Mouse (Mus musculus) embryo, embryonic 9.5 days (tissue): Measurements from ENCODE around the gene Six6.
A peak's percentile ranks its signal among the peaks of the same experiment; 100 is the strongest.

Experiments used
- DNase-seq: peaks from one replicate; pipeline ENCODE4 v3.0.0-alpha.2; 2017; ENCODE audit errors: extremely low spot score

The Six6 gene

DNA sequence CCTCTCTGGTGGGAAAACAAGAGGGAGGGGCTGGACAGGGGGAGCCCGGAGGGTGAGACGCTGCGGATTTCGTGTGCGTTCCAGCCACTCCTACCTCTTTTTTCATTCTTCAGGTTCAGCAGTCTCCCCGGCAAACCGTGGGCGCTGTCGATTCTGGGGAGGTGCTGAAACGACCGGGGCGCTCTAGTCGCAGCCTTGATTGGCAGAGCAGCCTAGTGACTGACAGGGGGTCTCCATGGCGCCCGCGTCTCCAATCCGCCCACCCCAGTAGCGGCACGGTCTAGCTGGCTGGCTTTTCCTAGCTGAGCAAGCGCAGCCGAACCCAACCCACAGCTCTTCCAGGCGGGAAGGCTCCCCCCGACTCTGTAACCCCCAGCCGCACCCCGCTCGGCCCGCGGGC, at the start of gene Six6:
TSS of gene Six6 (plus strand) at position 277 of the 400 bp plus-strand sequence.
- peak; percentile 76 for DNase-seq

DNA sequence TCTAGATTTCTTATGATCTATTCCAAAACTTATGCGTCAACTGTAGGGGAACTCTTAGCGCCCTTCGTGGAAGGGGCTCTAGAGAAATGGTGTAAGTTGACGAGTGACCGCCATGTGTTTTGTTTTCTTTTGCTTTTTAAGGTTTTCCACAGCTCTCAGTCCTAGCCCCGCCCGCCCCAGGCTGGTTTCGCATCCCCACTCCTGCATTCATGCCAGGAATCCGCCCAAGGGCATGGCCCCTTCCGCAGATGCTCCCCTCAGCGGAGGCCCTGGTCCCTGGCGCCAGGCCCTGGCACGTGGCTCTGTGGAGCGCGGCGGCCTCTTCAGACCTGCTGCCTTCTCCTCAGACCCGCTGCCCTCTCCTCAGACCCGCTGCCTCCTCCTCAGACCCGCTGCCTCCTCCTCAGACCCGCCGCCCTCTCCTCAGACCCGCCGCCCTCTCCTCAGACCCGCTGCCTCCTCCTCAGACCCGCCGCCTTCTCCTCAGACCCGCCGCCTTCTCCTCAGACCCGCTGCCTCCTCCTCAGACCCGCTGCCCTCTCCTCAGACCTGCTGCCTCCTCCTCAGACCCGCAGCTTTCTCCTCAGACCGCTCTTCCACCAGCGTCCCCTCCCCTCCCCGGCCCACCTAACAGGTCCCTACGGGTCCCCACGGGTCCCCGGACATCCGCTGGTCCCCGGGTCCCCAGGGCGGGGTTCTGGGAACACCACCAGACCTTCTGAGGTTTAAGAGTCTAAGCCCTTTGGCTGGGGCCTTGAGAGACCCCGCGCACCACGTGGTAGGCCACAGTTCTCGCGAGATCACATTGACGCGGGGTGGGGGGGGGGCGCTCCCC, 22.3 kb upstream of the Six6 start:
- DNase-seq: peak; percentile 64

DNA sequence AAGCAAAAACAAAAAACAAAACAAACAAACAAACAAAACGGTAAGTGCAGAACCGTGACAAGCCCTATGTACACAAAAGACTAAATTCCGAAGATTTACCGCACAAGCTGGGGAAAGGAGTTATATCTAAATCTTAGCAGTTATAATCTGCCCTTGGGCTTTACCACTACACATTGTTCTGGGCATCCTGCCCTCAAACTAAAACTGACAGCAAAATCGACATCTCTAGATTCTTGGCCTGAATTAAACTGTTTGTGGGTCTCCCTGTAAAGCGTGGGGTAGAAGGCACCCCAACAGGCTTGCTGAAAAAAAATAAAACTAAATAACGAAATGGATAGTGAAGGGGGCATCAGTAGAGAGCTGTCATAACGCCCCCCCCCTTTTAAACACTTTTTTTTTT, 2.9 kb upstream of the Six6 start:
- no peak for DNase-seq

DNA sequence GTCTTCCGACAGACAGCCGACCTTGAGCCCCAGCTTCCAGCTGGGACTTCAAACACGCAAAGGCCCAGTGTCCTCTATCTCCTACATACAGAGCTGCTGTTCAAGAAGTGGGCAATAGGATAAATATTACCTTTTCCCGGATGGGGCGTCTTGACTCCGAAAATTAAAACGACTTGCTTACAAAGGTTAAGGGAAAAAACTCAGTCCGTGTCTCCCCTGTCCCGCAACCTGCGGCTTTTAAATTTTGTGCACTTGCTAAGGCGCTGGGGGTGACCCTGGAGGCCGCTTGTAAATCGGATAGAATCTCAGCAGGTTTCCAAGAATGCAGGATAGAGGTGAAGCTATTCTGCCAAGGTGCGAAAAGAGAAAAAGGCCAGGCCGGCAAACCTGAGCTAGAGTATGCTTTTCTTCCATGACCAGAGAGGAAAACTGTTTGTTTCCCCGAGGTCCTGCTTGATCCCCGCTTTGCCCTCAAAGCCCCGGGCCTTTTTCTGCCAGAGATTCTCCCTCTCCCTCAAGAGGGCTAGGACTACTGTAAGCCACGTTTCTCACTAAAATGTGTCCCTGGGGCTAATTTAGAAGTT, 2.1 kb upstream of the Six6 start:
- DNase-seq: peak; percentile 47

DNA sequence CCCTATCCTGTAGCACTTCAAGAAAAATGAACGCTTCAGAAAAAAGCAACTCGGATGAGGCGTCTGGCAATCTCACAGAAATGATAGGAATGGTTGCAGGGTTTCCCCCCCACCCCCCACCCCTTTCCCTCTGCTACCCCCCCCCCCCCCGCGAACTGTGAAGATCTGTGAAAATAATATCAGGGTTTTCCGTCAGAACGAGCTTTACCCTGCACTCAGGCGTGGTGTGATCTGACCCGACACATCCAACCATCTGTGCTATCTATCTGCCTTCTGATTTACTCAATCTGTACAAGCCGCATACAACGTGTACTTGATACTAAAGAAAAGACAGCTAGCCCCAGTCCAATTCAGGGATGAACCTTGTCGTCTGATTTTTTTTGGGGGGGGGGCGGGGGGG, 1.5 kb upstream of the Six6 start:
- DNase-seq: no peak

DNA sequence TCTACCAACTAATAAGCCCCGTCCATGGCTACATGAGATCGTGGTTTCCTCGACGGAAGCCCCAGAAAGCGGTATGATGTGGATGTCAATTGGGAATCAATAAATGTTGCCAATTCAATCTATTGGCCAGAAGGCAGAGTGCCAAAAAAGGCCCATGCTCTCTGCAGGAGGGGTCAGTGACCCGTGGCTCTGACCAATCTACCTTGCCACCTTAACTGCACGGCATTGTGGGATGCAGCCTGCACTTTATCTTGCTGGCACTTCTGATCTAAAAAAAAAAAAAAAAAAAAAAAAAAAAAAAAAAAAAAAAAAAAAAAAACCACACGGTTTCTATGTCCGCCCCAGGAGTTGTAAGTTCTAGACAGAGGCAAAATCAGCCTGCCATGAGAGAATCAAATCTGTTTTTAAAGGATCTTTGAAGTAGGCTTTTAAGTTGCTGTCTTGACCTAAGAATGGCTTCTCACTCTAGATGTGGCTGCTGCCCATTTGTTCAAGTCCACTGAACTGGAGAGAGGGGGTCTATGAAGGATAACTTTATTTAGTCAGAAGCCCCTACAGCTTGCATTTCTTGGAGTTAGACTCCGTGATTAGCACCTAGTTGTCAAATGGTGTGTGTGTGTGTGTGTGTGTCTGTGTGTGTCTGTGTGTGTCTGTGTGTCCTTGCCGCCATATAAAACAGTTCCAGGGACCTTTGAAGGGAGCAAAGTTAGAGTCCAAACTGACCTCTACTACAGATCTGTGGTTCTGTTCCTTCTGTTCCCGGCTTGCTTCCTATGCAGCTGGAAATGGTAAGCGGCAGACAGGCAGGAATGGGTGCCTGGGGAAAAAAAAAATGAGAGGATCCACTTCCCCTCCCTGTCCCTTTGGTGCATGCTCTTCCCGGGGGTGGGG, 847 bp upstream of the Six6 start:
- peak; percentile 35 for DNase-seq

DNA sequence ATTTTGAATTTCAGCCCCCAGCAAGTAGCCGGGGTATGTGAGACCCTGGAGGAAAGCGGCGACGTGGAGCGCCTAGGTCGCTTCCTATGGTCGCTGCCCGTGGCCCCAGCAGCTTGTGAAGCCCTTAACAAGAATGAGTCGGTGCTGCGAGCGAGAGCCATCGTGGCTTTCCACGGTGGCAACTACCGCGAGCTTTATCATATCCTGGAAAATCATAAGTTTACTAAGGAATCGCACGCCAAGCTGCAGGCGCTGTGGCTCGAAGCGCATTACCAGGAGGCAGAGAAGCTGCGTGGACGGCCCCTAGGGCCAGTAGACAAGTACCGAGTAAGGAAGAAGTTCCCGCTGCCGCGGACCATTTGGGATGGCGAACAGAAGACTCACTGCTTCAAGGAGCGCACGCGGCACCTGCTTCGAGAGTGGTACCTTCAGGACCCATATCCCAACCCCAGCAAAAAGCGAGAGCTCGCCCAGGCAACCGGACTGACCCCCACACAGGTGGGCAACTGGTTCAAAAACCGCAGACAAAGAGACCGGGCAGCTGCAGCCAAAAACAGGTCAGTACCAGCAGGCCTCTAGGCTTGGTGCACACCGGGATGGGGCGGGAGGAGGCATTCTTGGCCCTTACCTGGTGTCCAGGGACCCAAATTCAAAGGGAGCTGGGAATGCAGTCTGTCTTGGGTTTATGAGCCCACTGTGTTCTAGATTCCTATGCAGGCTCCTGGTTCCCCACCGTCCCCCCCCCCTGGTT, 554 bp downstream of the Six6 start, which contains the start of gene 4930447C04Rik:
TSS of gene 4930447C04Rik (minus strand) at position 704 of the 751 bp plus-strand sequence.
- DNase-seq: peak; percentile 51

DNA sequence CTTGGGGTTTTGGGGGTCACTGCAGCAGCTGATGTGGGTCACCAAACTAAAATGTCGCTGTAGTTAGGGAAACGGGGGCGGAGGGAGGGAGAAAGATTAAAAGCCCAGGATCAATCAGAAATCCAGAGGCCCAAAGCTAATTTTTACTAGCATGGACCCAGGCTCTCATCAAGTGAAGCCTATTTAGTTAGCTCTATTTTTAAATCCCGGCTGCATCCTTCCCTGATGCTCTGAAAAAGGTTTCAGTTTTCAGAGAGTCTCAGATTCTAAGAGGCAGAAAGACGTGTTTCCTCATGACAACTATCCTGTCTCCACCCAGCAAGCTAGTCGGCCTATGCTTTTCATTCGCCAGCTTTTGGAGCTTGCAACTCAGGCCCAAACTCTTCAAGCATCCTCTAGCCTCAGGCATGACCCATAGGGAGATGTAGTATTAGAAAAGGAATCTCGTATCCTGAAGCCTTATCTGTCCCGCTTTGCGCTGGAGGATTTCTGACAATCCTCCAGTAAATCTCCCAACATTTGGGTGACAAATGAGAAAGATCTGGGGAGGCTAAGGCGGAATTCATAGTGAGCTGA, 1.2 kb downstream of the Six6 start:
- no peak for DNase-seq

DNA sequence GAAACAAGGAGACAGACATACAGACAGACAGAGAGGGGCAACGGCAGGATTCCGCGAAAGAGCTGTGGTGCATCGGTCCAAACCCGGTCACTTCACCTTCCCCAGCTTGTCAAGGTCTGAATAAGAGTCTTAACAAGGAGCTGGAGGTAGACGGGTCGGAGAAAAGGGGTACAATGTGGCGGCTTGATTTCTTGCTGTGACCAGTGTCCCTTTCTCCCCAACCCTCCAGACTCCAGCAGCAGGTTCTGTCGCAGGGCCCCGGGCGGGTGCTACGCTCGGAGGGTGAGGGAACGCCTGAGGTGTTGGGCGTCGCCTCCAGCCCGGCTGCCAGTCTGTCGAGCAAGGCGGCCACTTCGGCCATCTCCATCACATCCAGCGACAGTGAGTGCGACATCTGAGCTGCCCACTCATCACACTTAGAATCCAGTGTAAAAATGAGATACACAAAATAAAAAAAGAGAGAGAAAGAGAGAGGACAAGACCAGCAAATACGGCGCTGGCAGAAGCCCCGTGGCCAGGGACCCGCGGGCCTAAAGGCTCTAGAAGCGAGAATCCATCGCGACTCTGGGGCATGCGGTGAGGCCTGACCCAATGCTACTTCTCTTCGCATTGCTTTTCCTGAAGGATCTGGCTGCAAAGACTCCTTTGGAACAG, 1.8 kb downstream of the Six6 start:
- peak; percentile 62 for DNase-seq

DNA sequence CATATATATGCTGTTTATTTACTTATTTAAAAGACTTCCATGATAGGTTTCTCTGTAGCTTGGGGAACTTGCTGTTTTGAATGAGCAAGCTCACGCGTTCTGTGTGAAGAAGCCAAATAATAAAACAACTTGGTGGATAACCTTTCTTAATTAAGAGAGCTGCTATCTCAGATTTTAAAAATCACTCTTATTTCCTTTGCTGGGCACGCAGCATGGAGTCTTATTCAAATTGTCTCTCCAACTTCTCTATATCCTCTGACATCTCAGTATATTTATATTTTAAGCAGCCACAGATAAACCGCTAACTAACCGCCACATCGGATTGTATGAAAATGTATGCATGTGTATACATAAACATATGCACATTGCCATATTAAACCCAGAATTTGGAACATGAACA, 2.5 kb downstream of the Six6 start:
- DNase-seq: no peak

DNA sequence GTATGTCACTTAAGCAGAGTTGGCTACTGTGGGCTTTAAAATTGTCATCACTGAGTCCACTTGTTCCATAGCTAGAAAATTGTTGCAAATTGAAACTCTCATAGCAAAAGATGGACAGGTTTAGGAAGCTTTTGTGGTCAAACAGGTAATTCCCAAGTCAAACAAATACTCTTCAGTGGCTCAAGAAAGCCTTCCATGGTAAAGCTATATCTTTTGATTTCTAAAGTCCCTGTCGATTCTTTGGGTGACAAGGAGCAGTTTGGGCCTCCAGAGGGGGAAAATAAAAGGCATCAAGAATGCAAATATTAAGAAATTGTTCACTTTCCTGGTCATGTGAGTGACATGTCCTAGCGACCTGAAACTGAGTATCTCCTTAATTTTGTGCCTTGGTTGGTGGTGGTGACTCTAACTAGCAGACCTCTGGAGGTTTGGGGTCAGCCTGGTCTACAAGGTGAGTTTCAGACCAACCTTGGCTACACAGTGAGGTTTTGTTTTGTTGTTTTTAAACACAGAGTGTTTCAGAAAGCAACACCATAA, 4.0 kb downstream of the Six6 start:
- peak; percentile 17 for DNase-seq

DNA sequence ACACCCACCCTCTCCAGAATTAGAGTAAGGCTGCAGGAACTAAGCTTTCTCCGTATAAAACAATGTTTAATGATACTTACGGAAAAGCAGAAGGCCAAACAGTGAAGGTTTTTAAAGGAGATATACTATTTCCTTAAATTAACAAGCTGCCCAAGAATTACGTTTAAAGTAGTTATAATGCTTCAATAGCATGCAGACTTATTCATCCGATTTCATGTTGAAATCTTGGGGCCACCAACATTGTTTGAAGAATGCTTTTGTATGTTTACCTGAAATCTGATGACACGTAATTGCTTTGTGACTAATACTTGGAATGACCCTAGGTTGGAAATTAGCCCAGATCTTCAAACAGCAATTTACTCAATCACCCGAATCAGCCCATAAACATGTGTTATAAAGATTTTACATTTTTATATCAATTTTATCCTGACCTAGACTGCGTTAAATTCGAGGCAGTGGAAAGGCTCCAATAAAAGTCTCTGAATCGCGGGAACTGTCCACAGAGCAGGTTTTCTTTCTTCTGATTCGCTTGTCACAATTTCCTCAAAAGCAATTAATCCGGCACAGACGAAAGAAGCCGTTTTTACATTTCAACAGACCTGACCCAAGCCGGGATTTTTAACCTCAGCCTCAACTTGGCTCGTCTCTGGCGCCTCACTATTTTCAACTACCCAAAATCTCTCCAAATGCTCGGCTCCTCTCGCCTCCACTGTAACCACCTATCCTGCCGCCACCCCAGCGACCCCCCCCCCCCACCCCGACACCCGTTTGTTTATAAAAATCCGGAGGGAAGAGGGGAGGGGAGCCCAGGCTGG, 4.9 kb downstream of the Six6 start:
- peak; percentile 15 for DNase-seq

DNA sequence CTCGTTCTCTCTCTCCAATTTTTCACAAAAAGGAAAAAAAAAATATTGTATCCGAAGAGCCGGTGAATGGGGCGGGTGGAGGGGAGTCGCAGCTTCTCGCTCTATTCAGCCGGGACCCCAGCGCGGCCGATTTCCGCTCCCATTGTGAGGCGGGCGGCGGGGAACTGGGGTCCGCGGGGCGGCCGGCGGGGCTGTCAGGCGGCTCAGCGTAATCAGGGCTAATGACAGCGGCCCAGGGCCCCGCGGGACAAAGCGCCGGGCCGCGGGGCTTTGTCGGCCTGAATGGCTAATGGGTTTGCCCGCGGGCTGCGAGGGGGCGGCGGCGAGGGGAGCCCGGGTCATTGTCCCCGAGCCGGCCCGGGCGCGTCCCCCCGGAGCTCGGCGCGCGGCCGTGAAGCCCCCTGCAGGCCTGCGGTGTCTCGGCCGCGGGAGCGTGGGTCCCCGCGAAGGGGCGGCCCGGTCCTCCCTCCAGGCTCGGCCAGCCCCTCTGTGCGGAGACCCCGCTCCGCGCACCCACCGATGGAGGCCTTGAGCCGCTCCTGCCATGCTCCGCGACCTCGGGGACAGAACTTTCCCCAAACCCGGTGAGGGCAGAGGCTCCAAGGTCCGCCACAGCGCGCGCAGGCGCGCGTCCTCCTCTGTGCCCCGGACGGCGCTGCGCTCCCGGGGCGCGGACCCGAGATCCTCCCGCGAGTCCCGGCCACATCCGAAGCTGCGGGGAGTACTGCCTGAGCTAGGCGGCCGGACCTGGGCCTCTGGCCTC, 5.8 kb downstream of the Six6 start:
- peak; percentile 72 for DNase-seq

DNA sequence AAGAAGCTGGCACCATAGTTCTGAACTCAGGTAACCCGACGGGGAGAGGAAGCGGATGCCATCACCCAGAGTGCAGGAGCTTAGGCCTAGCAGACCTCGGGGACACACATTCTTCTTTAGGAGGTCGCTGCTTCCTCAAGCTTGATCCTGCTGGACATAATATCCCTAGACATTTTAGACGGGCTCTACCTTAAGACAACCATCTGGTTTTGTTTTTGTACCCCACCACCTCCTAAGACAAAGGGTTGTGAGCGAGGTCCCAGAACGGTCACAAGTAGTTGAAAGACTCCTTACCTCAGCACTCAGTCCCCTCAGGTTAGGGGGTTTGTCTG, 6.3 kb downstream of the Six6 start:
- DNase-seq: no peak

DNA sequence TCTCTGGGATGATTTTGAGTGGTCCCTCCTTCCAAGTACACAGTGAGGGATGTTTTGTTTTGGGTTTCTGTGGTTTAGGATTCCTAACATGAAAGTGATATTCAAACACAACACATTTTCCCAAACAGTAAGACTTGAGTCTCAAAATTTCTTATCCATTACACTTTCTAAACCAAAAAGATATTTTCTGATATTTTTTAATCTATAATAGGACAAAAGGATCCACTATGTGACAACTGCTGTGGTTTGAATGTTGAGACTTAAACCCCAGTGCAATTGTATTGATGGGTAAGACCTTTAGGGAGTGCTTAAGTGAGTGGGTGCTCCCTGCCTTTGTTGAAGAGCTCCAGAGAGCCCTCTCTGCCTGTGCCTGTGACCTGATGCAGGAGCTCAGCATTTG, 7.1 kb downstream of the Six6 start:
- no peak for DNase-seq

DNA sequence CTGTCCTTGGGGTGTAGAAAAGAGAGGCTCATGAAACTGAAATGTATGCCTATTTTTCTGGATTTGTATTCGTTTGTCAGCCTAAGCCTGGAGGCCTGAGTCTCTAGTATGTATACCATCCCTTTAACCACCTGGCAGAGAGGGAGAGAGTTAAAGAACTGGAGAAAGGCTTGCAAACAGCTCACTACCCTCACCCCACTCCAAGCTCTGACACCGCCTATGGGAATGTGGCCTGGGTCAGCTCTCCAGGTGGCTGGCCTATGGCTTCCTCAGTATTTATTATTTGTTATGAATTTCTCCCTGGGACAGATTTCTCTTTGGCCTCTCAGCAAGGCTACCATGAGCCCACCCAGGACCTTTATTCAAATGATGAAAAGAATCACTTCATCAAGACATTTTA, 7.6 kb downstream of the Six6 start:
- no peak for DNase-seq

DNA sequence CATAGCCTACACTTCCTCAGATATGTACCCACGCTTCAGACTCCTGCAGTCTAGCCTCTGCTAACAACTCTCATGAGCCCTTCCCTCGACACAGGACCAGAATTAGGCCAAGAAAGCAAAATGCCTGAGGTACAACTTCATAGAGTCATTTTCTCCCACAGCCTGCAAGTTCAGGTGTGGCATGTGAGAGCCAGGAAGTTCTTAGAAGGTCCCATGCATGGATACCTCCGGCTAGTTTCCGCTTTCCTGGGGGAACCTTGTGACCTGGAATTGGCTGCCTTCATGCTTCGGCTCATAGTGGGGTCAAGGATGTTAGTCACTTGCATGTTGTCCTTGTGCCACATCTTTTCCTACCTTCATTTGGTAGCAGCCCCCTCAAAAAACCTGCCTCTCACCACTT, 13.4 kb downstream of the Six6 start:
- DNase-seq: no peak

DNA sequence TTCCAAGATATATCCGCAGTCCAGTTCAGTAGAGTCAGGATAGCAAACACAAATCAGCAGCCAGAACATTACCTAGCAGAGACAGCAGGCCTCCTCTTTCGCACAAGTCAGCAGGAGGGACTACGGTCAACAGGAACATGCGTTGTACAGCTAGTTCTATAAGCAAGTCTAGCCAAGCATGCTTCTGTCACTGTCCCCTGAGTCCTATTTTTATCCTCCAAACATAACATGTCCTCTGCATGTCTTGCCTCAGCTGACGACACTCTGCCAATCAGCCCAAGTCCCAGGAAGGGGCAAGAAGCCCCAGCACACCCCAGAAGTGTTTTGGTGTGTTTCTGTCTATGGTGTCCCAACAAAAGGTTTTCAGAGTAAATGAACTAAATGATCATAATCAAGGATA, 14.2 kb downstream of the Six6 start:
- DNase-seq: no peak

DNA sequence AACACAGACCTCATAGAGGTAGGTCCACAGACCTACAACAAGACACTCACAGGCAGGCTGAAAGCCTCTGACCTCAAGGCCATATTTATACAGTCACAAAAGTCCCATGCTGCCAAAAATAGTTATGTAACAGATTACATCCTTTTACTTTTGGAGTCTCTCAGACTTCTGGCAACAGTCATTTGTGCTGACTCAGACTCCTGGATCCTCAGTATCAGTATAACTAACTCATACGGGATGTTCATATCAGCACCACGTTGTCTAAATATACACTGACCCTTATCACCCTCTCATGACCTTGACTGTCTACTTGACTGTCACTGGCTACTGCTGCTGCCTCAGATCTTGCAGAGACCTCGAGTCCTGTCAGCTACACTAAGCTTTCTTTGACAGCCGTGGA, 15.2 kb downstream of the Six6 start:
- DNase-seq: no peak
